Mouse (Mus musculus): ENCODE results near the gene Mxd3. TPM values are rescaled to one million over a fixed set of nuclear protein-coding genes. Genes with fewer than 3 reads are reported as not detected.

The Mxd3 gene
- polyA plus RNA-seq, 1 experiment from 2014 or later, result 18.5 TPM

GRCm38 (mm10) chr13:55313051-55313450, 16.6 kb downstream of the Mxd3 start:
- no peak for ATAC-seq
- no peak overlapping the region for H3K9ac ChIP-seq
- no peak overlapping the region for H3K4me3 ChIP-seq
- no peak overlapping the region for H3K4me2 ChIP-seq
- no peak overlapping the region for H3K27ac ChIP-seq
- 82% methylated on average over 9 of the region's 9 CpGs for WGBS (ENCODE audit: insufficient replicate concordance)
- H3K36me3 ChIP-seq, result peaks cover 96% of the 10 kb centered on the region
- H3K4me1 ChIP-seq, result no peaks in the 10 kb centered on the region
- H3K27me3 ChIP-seq (replicated peaks), result no peaks in the 10 kb centered on the region
- H3K9me3 ChIP-seq (replicated peaks), result no peaks in the 10 kb centered on the region

GRCm38 (mm10) chr13:55312028-55312630, 17.5 kb downstream of the Mxd3 start:
- no peak overlapping the region for H3K4me3 ChIP-seq
- H3K4me1 ChIP-seq, result no peaks in the 10 kb centered on the region
- H3K9me3 ChIP-seq (replicated peaks), result no peaks in the 10 kb centered on the region
- no peak overlapping the region for H3K27ac ChIP-seq
- no peaks in the 10 kb centered on the region for H3K27me3 ChIP-seq (replicated peaks)
- H3K4me2 ChIP-seq, result no peak overlapping the region
- WGBS (ENCODE audit: insufficient replicate concordance), result 88% methylated on average over 8 of the region's 8 CpGs
- no peak overlapping the region for H3K9ac ChIP-seq
- ATAC-seq, result no peak
- H3K36me3 ChIP-seq, result peaks cover 96% of the 10 kb centered on the region

- WGBS (ENCODE audit: insufficient replicate concordance), result 88% methylated on average over 5 of the region's 5 CpGs
- Histone ChIP-seq H3K9me3 (replicated peaks) (no peaks in the 10 kb centered on the region), H3K27me3 (replicated peaks) (no peaks in the 10 kb centered on the region), H3K4me2 (no peak overlapping the region), H3K9ac (no peak overlapping the region), H3K4me1 (no peaks in the 10 kb centered on the region), H3K27ac (no peak overlapping the region), H3K36me3 (peaks cover 94% of the 10 kb centered on the region), H3K4me3 (no peak overlapping the region)
- ATAC-seq, result no peak
Observed at GRCm38 (mm10) chr13:55300913-55301312, 28.7 kb downstream of the Mxd3 start.

DNA sequence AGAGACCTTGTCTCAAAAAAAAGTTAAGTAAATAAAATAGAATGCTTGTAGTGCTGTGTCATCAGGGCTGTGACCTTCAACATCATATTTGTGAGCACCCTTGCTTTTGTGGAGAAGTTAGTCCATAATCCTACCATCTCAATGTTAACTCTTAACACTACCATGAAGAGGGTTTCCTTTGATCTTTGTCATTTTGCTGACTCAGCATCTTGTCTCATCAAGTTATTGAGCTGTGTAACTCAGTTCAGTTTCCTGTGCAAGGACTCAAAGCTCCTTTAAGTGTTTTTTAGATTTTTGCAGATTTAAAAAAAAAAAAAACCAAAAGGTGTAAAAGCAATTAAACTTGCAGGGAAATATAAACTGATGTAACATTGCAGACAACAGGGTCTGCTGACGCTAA, 32.9 kb downstream of the Mxd3 start:
- no peaks in the 10 kb centered on the region for H3K9me3 ChIP-seq (replicated peaks)
- peaks cover 95% of the 10 kb centered on the region for H3K36me3 ChIP-seq
- H3K4me2 ChIP-seq, result no peak overlapping the region
- H3K27ac ChIP-seq, result no peak overlapping the region
- H3K9ac ChIP-seq, result no peak overlapping the region
- no peak overlapping the region for H3K4me3 ChIP-seq
- H3K27me3 ChIP-seq (replicated peaks), result no peaks in the 10 kb centered on the region
- H3K4me1 ChIP-seq, result no peaks in the 10 kb centered on the region
- ATAC-seq, result no peak
- 89% methylated on average over 1 of the region's 1 CpGs for WGBS (ENCODE audit: insufficient replicate concordance)

GRCm38 (mm10) chr13:55288854-55289253, 40.8 kb downstream of the Mxd3 start:
- no peak overlapping the region for H3K27ac ChIP-seq
- H3K9ac ChIP-seq, result no peak overlapping the region
- peaks cover 87% of the 10 kb centered on the region for H3K36me3 ChIP-seq
- H3K4me2 ChIP-seq, result no peak overlapping the region
- H3K9me3 ChIP-seq (replicated peaks), result no peaks in the 10 kb centered on the region
- no peaks in the 10 kb centered on the region for H3K4me1 ChIP-seq
- no peaks in the 10 kb centered on the region for H3K27me3 ChIP-seq (replicated peaks)
- no peak for ATAC-seq
- no peak overlapping the region for H3K4me3 ChIP-seq
- 85% methylated on average over 3 of the region's 3 CpGs for WGBS (ENCODE audit: insufficient replicate concordance)

DNA sequence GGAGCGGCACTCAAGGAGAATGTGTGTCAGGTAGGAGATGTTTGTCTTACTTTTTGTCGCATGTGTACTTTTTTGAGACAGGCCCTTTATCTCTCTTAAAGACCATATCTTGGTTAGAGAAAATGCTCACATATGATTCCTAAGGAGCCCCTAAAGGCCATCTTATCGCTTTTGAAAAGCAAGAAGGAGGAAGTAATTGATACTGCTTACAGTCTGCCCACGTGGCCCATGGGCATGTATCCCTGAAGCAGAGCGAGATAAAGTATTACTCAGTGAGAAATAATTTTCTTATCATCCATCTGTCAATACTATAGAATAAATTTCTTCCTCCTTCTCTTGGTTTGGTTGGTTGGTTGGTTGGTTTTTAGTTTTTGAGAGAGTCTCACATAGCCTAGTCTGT, 52.0 kb downstream of the Mxd3 start:
- H3K4me3 ChIP-seq, result no peak overlapping the region
- H3K4me1 ChIP-seq, result no peaks in the 10 kb centered on the region
- no peaks in the 10 kb centered on the region for H3K27me3 ChIP-seq (replicated peaks)
- no peak for ATAC-seq
- peaks cover 81% of the 10 kb centered on the region for H3K36me3 ChIP-seq
- no peak overlapping the region for H3K4me2 ChIP-seq
- 72% methylated on average over 5 of the region's 5 CpGs for WGBS (ENCODE audit: insufficient replicate concordance)
- no peak overlapping the region for H3K9ac ChIP-seq
- no peak overlapping the region for H3K27ac ChIP-seq
- no peaks in the 10 kb centered on the region for H3K9me3 ChIP-seq (replicated peaks)

DNA sequence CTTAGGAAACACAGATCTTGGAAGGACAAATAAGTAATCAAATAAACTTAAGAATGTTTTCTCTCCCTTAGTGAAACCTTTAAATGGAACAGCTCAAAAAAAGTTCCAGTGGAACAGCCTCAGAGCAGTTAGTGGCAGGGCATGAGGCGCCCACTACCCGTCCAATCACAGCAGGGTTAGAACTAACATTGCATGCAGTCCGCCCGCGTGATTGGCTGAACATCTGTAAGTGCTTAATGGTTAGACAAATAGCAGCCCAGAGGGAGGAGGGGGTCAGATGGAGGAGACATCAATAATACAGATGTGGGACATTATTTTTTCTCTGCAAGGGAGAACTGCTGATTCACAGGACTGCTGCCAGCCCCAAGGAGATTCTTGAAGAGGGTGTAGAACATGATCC, 52.4 kb downstream of the Mxd3 start:
- ATAC-seq, result no peak
- WGBS (ENCODE audit: insufficient replicate concordance), result 85% methylated on average over 5 of the region's 5 CpGs
- H3K36me3 ChIP-seq, result peaks cover 80% of the 10 kb centered on the region

More for the DNA sequence above, 52.4 kb downstream of the Mxd3 start:
- no peaks in the 10 kb centered on the region for H3K9me3 ChIP-seq (replicated peaks)
- H3K9ac ChIP-seq, result no peak overlapping the region
- H3K27me3 ChIP-seq (replicated peaks), result no peaks in the 10 kb centered on the region
- no peak overlapping the region for H3K4me3 ChIP-seq
- H3K4me1 ChIP-seq, result no peaks in the 10 kb centered on the region
- no peak overlapping the region for H3K27ac ChIP-seq
- no peak overlapping the region for H3K4me2 ChIP-seq

Other genes starting within 250 kb of the Mxd3 start
- 18.4 TPM in 2 replicates for gene Uimc1, start 229.5 kb downstream of the Mxd3 start, polyA plus RNA-seq (2016; fragmentation: Nextera tagmentation; extraction: Ambion mirVana)
- 10.6 and 11.4 TPM in 2 replicates for gene Zfp346, start 224.5 kb downstream of the Mxd3 start, polyA plus RNA-seq (2016; fragmentation: Nextera tagmentation; extraction: Ambion mirVana)
- not detected in 2 replicates for gene Gm17617, start 196.3 kb downstream of the Mxd3 start, polyA plus RNA-seq (2016; fragmentation: Nextera tagmentation; extraction: Ambion mirVana)
- gene Fgfr4, start 177.2 kb downstream of the Mxd3 start, polyA plus RNA-seq (2016; fragmentation: Nextera tagmentation; extraction: Ambion mirVana), result 5.0 and 5.7 TPM in 2 replicates
- 27.1 and 27.5 TPM in 2 replicates for gene Nsd1, start 120.0 kb downstream of the Mxd3 start, polyA plus RNA-seq (2016; fragmentation: Nextera tagmentation; extraction: Ambion mirVana)
- gene Prelid1, start 9.3 kb downstream of the Mxd3 start, polyA plus RNA-seq (2016; fragmentation: Nextera tagmentation; extraction: Ambion mirVana), result 290 and 318 TPM in 2 replicates
- 57.6 and 64.1 TPM in 2 replicates for gene Rab24, start 7.9 kb downstream of the Mxd3 start, polyA plus RNA-seq (2016; fragmentation: Nextera tagmentation; extraction: Ambion mirVana)
- gene Lman2, start 33.0 kb upstream of the Mxd3 start, polyA plus RNA-seq (2016; fragmentation: Nextera tagmentation; extraction: Ambion mirVana), result 85.4 and 87.9 TPM in 2 replicates
- gene Rgs14, start 39.9 kb upstream of the Mxd3 start, polyA plus RNA-seq (2016; fragmentation: Nextera tagmentation; extraction: Ambion mirVana), result 1.9 and 2.5 TPM in 2 replicates
- not detected in 2 replicates for gene Slc34a1, start 68.4 kb upstream of the Mxd3 start, polyA plus RNA-seq (2016; fragmentation: Nextera tagmentation; extraction: Ambion mirVana)
- gene Pfn3, start 85.4 kb upstream of the Mxd3 start, polyA plus RNA-seq (2016; fragmentation: Nextera tagmentation; extraction: Ambion mirVana), result not detected in 2 replicates
- 55.9 and 57.0 TPM in 2 replicates for gene F12, start 97.0 kb upstream of the Mxd3 start, polyA plus RNA-seq (2016; fragmentation: Nextera tagmentation; extraction: Ambion mirVana)
- gene Grk6, start 115.2 kb upstream of the Mxd3 start, polyA plus RNA-seq (2016; fragmentation: Nextera tagmentation; extraction: Ambion mirVana), result 44.1 and 44.6 TPM in 2 replicates
- not detected in 2 replicates for gene Prr7, start 134.4 kb upstream of the Mxd3 start, polyA plus RNA-seq (2016; fragmentation: Nextera tagmentation; extraction: Ambion mirVana)
- 24.2 and 27.0 TPM in 2 replicates for gene Dbn1, start 158.3 kb upstream of the Mxd3 start, polyA plus RNA-seq (2016; fragmentation: Nextera tagmentation; extraction: Ambion mirVana)
- gene Pdlim7, start 183.9 kb upstream of the Mxd3 start, polyA plus RNA-seq (2016; fragmentation: Nextera tagmentation; extraction: Ambion mirVana), result 44.3 and 45.2 TPM in 2 replicates
- gene Dok3, start 199.5 kb upstream of the Mxd3 start, polyA plus RNA-seq (2016; fragmentation: Nextera tagmentation; extraction: Ambion mirVana), result 3.4 and 4.4 TPM in 2 replicates
- gene Ddx41, start 206.8 kb upstream of the Mxd3 start, polyA plus RNA-seq (2016; fragmentation: Nextera tagmentation; extraction: Ambion mirVana), result 40.2 and 42.0 TPM in 2 replicates
- gene Fam193b, start 241.3 kb upstream of the Mxd3 start, polyA plus RNA-seq (2016; fragmentation: Nextera tagmentation; extraction: Ambion mirVana), result 15.9 and 17.5 TPM in 2 replicates
- gene Tmed9, start 243.9 kb upstream of the Mxd3 start, polyA plus RNA-seq (2016; fragmentation: Nextera tagmentation; extraction: Ambion mirVana), result 73.8 and 75.8 TPM in 2 replicates